Mouse (Mus musculus): ENCODE measurements around the gene Mettl6.
"Not testable (repeated sequence)": the region's sequence is repeated elsewhere in the genome, so short reads cannot be mapped to it uniquely, and the experiment has no call there.

Mettl6 gene

GRCm38 (mm10) chr14:31472451-31473061 lies 22.3 kb downstream of the Mettl6 start:
- DNase-seq: no peak

- DNase-seq: no peak
Observed at GRCm38 (mm10) chr14:31469711-31470110, 25.1 kb downstream of the Mettl6 start.

- no peak for DNase-seq
Observed at GRCm38 (mm10) chr14:31464176-31464575, 30.7 kb downstream of the Mettl6 start.

- peak; percentile 97 for DNase-seq
Observed at GRCm38 (mm10) chr14:31462886-31463285, 32.0 kb downstream of the Mettl6 start.

DNA sequence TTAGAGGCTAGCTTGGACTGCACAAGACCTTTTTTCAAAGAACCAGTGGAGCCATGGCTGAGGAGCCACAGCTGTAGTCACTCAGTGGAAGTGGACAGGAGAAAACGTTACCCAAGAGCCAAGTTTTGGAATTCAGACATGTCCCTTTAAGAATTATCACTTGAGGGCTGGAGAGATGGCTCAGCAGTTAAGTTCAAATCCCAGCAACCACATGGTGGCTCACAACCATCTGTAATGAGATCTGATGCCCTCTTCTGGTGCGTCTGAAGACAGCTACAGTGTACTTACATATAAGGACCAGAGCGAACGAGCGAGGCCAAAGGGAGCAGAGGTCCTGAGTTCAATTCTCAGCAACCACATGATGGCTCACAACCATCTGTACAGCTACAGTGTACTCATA lies 32.6 kb downstream of the Mettl6 start:
- DNase-seq: peak; percentile 95

- peak; percentile 96 for DNase-seq
Observed at GRCm38 (mm10) chr14:31458006-31458405, 36.8 kb downstream of the Mettl6 start.

DNA sequence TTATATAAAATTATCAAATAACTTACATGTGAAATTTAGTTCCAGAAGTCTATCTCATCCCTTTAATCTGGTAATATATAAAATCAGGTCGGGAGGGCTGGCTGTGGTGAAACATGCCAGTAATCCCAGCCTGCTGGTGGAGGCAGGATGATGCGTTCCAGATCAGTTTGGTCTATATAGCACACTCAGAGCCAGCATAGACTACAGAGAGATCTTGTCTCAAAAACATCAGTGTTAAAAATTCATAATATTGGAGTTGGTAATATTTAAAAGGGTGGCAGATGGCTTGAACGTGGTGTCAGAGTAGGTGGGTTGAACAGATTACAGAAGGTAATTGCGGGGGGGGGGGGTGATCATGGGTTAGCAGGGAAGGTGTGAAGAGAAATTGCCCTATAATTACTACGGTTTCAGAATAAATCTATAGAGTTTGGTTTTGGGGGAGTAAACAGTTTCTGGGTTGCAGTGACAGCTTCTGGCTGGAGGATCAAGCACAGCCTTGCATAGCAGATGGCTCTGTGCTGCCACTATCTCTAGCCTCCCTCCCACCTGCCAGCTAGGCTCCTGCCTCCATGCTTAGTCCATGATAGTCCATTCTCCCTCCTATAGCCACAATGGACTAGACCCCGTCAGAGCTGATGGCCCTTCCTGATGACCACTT lies 38.6 kb downstream of the Mettl6 start:
- DNase-seq: no peak

- DNase-seq: no peak
Observed at GRCm38 (mm10) chr14:31454849-31455566, 39.8 kb downstream of the Mettl6 start.

DNA sequence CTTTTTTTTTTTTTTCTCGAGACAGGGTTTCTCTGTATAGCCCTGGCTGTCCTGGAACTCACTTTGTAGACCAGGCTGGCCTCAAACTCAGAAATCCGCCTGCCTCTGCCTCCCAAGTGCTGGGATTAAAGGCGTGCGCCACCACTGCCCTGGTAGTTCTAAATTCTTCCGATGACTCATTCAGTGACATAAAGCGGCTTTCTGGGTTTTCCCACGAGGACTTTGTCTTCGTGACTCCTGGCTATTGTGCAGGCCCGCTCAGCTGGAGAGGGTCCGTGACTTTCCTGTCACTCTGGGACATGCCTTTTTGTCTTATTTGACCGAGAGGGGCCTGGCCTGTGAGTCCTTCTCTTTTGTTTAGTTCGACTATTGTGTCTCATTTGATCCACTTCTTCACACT lies 40.9 kb downstream of the Mettl6 start:
- not testable (repeated sequence) for DNase-seq

GRCm38 (mm10) chr14:31448994-31449393 lies 45.8 kb downstream of the Mettl6 start:
- DNase-seq: no peak

DNA sequence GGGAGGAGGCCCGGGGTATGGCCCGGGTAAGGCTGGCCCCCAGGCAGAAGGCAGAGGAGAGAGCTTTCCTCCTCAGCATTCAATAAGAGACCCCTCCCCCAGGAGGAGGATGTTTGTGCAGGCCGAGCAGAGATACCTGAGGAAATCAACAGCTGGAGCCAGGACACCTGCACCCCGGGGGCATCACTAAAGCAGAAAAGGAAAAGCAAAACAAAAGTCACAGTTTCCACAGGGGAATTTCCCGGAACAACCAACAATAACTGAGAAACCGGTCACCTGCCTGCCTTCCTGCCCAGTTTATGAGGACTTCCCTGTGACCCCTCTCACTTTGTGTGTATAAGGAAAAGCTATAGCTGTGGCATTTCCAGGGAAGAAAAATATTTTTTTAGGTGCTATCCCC lies 51.2 kb downstream of the Mettl6 start:
- DNase-seq: peak; percentile 92

- no peak for DNase-seq
Observed at GRCm38 (mm10) chr14:31440725-31441124, 54.1 kb downstream of the Mettl6 start.

DNA sequence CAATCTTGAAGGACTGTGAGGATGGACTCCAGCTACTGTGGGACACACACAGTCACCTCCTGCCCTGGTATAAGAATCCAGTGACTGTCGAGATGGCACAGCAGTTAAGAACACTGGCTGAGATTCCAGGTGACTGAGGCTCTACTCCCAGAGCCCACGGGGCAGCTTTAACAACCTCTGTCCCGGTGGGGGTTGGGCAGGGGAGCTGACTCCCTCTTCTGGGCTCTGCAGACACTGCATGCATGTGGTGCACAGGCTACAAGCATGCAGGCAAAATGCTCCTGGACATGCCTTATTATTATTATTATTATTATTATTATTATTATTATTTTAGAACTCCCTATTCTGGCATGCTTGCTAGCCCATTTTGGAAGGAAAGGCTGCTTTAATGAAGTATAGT lies 54.6 kb downstream of the Mettl6 start:
- no peak for DNase-seq

- no peak for DNase-seq
Observed at GRCm38 (mm10) chr14:31439279-31439678, 55.6 kb downstream of the Mettl6 start.

- no peak for DNase-seq
Observed at GRCm38 (mm10) chr14:31437826-31438529, 56.9 kb downstream of the Mettl6 start.

GRCm38 (mm10) chr14:31435930-31436693 lies 58.7 kb downstream of the Mettl6 start, which contains the start of gene Sh3bp5:
Gene Sh3bp5 (minus strand): TSS chr14:31436078.
- DNase-seq: peak; percentile 99

- DNase-seq: no peak
Observed at GRCm38 (mm10) chr14:31435018-31435915, 59.6 kb downstream of the Mettl6 start.

GRCm38 (mm10) chr14:31434426-31434825 lies 60.4 kb downstream of the Mettl6 start:
- DNase-seq: no peak

- peak; percentile 95 for DNase-seq
Observed at GRCm38 (mm10) chr14:31433851-31434360, 60.9 kb downstream of the Mettl6 start.

GRCm38 (mm10) chr14:31433126-31433525 lies 61.7 kb downstream of the Mettl6 start:
- DNase-seq: no peak

DNA sequence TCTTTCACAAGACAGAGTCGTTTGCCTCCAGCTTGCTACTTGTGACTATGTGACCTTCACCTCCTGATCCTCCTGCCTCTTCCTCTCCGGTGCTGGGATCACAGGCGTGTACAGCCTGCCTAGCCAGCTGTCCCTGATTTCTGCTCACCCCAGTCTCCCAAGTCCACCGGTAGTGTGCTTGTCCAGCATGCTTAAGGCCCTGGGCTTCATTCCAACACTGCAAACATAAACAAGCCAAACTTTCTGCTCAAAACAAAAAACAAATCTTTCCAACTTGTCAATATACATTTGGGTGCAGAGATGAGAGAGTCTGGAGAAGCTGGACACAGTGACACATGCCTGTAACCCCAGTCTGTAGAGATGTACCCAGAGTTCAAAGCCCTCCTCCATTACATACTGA lies 62.4 kb downstream of the Mettl6 start:
- no peak for DNase-seq

Data from heart, adult 11 months (tissue).